Mouse (Mus musculus) cerebellum, postnatal 25 days (tissue): Measurements from ENCODE around the gene Clcnkb.

Experiments
- DNase-seq, 2 experiments: peaks; one replicate each; pipeline ENCODE4 v3.0.0; 2021; ENCODE audit warnings: mixed read lengths in 2 of 2

Gene Clcnkb

DNA sequence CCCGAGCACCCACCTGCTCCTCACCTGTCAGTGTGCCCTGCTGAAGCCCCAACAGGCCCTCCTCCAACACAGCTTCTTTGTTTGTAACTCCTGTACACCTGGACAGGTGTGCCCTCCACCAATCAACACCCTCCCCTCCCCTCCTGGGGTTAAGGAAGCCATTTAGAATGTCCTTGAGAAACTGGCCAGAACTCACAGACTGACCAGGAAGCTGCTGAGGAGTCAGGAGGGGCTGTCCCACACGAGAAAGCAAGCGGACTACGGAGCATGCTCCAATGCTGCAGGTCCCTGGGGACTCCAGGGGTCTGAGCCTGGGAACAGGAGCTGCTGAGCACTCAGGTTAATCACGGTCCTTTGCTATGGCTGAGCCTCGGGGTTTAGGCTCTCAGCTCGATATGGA is at the start of gene Clcnkb:
Clcnkb (minus strand) TSS at position 91 of the 400 bp plus-strand sequence.
- DNase-seq: no peak

DNA sequence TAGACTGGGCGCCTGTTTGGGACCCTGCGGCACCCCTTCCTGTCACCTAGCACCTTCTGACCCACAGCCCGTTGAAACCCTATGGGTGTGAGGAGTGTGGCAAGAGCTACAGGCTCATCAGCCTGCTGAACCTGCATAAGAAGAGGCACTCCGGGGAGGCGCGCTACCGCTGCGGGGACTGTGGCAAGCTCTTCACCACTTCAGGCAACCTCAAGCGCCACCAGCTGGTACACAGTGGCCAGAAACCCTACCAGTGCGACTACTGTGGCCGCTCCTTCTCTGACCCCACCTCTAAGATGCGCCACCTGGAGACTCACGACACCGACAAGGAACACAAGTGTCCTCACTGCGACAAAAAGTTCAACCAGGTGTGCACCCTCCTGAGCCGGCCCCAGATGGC is 48.9 kb upstream of the Clcnkb start:
- DNase-seq: no peak

DNA sequence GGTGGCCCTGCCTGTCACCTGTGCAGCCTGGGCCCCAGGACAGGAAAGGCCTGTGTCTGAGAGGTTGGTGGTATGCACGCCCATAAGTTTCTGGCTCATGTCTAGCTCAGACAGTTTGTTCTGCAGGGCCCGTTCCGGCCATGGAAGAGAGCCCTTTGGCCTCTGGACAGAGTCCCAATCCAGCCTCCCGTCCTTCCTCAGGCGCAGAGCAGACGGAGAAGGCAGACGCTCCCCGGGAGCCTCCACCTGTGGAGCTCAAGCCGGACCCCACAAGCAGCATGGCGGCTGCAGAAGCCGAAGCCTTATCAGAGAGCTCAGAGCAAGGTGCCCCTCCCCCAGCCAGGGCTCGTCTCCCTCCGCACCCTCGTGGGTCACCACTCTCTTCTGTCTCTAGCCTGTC is 47.7 kb upstream of the Clcnkb start:
- no peak for DNase-seq

DNA sequence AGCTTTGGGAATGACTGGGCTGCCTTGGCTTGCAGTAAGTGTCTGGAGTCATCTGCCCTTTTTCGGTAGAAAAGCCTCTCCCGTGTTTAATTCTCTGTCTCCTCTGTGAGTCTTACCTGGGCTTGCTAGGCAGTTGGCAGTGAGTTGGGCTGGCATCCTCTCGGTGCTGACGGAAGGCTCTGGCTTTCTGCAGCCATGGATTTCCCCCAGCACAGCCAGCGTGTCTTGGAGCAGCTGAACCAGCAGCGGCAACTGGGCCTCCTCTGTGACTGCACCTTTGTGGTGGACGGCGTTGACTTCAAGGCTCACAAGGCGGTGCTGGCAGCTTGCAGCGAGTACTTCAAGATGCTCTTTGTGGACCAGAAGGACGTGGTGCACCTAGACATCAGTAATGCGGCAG is 45.8 kb upstream of the Clcnkb start:
- DNase-seq: peak; percentile 55 to 58

DNA sequence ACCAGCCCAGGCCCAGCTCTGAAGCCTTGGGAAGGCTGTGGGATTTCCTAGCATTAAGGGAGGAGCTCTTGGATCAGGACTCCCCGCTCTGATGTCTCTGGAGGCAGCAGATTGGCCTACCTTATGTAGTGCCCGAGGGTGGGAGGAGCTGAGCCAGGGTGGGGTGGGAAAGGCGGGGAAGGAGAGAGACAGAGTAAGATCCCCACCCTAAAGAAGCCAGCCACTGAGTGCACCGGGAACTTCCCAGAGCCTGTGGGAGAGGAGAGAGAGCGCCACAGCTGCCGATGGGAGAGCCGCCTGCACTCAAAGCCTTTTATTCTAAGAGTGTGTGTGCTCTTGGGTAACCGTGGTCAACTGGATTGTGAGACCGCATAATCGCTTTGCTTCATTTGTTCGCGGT is 45.3 kb upstream of the Clcnkb start:
- DNase-seq: peak; percentile 11 to 32

DNA sequence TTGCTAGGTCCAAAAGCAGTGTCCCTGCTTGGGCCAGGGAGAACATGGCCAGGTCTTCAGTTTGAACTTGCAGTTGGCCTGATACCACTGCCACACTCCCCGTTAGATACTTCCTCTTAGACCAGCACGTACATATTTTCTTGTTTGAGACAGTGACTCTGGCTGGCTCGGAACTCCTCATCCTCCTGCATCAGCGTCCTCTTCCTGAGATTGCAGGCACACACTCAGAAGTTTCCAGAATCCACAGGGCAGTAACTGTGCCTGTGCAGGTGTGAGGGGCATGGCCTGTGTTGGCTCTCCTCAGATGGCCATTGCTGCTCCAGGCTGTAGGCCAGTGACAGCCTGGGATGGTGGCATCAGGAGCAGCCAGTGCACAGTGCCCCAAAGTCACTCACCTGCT is 44.7 kb upstream of the Clcnkb start:
- DNase-seq: peak; percentile 7 to 11

DNA sequence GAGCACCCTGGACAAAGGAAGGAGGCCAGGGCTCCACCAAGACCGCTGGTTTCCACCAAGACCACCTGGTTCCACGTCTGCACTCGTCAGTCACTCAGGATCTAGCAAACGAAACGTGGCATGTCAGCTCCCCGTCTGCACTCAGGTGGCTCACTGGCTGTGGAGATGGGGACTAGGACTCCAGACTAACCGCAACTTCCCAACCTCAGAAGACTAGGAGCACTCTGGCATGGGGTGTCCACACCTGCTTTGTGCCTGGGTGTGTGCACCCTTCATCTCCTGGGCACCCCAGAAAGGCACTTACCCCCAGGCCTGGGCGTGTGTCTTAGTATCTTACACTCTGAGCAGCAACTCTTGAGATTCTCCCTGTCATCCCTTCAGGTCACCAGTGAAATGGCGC is 44.0 kb upstream of the Clcnkb start:
- peak; percentile 4 for DNase-seq

DNA sequence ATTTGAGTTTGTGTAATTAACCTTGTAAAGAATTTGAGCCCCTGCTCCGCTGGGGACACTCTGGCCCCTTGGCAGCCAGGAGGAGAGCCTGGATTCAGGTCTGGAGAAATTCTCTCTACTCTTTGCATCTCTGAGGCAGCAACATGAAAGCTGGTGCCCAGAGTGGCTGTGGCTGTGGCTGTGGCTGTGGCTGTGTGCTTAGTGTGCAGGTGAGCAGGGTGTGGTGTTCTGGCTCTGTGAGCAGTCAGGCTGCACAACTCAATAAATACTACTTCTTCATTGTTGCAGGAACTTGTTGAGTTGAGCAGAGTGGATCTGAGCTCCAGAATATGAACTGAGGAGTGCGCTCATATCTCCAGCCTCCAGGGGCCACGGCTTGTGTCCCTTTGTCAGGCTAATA is 43.1 kb upstream of the Clcnkb start:
- DNase-seq: peak in 1 of 2 experiments; percentile 3

DNA sequence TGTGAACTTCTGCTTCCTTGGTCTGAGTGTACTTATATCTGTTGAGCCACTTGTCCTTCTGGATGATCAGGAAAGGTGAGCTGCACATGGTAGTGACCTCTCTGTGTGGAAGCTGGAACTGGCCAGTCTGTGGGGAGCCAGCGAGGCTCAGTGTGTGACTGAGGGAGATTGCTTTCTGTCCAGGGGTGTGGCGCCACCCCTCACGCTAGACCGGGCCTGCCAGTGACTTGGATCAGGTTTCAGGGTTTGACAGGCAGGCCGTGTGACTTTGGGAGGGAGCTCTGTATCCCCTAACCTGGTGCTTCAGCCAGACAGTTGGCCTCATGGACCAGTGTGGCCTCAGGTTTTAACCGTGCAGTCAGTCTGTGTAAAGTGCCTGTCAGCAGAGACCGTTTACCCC is 42.4 kb upstream of the Clcnkb start:
- DNase-seq: peak in 1 of 2 experiments; percentile 6

DNA sequence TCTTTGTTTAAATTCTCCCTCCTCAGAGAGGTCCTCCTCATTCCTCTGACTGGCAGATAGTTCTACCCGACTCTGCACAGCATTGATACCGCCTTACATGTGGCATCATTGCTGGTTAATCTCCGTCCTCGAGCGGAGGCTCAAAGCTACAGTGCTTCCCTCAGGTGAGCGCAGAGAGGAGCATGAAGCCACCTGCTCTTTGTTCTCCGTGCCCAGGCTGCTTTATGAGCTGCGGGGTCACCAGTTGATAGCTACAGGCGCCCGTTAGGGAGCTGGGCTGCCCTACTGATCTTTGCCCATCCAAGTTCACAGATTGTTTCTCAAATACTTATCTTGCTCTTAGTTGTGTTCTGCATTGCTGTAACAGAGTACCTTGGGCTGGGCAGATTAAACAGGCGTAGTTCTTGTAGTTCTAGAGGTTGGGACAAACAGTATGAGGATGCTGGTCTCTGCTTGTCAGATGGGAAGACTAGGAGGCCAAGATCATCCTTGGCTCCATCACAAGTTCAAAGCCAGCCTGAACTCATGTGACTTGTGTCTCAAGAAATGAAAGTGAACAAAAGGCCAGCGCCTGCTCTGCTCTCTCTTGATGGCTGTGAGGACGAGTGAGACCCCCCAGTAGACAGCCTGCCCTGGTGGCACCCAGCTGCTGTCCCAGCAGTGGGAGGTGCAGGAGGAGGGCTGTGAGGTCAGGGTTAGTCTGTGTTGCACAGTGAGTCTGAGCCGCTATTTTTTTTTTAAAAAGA is 40.6 kb upstream of the Clcnkb start:
- peak; percentile 4 to 5 for DNase-seq

DNA sequence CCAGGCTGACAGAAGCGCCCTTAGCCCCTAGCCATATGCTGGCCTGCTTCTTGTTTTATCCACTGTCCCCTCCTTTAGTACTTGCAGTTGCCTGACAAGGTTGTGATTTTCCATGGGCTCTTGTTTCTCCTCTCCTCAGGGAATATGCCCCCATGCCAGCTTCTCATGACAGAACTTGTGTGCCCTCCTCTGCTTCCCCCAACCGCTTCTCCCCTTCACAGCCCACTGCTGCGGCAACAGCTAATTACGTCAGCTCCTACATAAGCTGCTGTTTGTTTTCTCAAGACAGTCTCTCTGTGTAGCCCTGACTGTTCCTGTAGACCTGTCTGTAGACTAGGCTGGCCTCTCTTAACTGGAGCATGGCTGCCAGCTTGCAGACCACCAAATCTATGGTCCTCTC is 39.7 kb upstream of the Clcnkb start:
- peak; percentile 1 to 5 for DNase-seq

DNA sequence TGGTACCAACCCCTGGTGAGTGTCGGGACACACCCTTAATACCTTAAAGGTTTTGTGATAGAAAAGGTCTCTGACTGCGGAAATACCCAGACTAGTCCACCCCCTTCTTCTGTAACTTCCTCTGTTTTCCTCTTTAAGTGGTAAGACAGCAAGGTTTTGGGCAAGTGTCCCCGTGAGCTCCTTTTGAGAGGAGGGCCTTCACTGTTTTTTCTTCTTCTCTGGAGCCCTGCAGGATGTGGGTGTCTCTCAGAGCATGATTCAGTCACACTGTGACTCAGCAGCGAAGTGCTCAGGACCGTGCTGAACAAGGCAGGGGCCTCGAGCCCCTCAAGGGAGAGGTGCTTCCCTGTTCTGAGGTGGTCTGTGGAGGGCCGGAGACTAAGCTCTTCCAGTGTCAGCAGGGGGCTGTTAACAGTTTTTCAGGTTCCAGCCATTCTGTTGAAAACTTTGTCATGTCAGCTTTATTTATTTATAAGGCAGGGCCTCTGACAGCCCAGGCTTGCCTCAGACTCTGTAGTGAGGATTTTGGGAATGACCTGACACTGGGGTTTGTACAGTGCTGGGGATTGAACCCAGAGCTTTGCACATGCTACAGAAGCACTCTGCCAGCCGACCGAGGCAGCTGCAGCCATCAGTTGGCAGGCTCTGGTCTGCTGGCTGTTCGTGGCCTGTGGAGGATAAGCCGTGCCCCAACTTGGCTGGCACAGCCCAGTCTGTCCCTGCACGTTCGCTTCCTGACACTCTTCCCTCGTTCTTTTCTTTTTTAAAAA is 39.0 kb upstream of the Clcnkb start:
- peak; percentile 19 to 36 for DNase-seq

DNA sequence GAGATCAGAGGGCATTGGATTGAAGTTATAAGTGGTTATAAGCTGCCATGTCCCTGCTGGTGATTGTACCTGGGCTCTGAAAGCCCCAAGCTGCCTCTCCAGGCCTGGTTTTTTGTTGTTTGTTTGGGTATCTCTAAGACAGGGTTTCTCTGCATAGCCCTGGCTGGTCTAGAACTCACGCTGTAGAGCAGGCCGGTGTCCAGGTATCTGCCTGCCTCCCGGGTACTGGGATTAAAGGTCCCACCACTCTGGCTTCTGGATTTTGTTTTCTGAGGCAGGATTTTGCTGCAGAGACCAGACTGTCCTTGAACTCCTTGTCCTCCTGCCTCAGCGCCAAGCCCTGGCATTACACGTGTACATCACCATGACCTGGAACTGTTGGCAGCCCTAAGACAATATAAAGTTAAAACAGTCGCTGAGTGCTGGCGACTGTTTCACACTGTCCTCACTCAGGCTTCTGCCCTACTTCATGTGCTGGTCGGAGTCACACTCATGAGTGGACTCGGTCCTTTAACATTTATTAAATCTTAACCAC is 36.2 kb upstream of the Clcnkb start:
- no peak for DNase-seq

DNA sequence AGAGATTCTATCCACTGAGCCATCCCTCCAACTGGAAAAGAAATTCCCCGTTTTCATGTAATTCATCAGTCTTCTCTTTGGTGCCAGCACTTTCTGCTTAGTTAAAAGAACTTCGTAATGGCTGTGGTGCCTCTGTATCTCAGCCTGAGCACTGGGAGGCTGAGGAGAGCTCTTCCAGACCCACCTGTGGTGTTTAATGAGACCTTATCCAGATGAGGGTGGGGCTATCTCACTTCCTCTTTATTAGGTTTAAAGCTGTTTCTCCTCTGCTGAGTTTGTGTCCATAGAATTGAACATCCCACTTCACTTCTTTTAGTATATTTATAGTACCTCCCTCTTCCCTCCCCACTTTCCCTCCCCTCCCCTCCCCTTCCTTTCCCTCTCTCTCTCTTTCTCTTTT is 35.4 kb upstream of the Clcnkb start:
- DNase-seq: no peak

DNA sequence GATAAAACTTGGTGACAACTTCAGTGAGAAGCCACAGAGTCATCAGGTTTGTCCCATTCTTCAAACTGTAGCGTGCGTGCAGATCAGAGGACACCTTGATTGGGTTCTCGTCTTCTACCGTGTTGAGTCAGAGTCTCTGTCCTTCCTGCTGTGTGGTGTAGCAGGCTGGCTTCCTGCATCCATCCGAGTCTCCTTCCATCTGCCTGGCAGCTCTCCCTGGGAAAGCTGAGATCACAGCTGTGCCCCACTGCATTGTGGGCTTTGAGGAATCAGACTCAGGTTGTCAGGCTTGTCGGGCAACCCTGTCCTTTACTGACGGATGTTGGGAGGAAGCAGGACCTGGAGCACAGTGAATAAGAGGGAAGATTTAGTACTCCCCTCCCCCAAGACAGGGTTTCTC is 30.4 kb upstream of the Clcnkb start:
- peak; percentile 5 to 8 for DNase-seq

DNA sequence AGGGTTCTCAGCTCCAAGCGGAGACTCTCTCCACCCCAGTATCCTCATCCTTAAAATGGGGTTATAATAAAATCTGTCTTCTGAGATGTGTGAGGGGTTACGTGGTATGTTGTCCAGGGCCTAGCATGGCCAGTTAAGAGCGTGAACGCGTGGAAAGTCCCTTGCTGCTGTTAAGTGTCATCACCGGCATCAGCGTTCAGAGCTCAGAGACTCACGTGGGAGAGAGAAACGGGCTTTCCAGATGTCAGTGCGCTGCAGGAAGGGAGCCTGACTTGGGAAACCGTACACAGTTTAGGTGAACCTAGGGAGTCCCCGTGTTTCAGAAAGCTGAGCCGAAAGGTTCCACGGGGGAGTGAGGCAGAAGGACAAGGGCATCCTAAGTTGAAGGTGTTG is 29.5 kb upstream of the Clcnkb start:
- peak in 1 of 2 experiments; percentile 4 for DNase-seq

DNA sequence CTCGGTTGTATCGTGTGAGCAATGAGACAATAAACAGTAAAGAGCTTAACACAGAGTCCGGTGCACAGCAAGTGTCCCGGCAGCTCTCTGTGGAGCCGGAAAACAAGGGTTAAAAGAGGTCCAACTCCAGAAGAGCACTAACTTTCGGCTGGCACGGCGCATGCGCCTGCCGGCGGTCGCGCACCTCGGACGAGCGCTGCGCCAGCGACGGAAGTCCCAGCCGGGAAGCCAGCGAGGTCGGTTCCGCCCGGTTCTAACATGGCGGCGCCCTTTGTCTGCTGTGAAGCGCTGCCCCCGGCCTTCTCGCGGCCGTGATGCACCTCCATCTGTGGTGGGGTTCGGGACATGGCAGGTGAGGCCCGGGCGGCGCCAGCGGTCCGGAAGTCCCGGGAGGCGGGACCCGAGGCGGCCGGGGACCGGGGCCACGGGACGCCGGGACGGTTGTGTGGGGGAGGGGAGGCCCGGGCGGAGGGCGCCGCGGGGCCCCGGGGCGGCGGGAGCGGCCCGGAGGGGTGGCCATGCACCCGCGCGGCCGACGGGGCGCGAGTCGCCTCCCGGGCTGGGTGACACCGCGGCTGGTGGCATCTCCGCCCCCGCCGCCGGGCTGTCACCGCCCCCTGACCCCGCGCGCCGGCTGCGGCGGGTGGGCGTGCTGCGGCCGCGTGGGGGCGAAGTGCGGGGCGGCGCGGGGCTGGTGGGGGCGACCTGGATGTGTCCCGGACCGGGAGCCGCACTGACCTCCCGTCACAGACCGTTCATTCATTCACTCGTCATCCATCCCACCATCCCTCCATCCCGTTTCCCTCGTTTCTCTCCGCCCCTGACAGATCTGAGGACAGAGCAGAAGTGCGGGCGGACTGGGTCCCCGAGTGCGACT is 28.9 kb upstream of the Clcnkb start, which contains the start of gene Zbtb17:
Zbtb17 (plus strand) TSS at position 204 of the 877 bp plus-strand sequence.
- peak; percentile 92 to 94 for DNase-seq

DNA sequence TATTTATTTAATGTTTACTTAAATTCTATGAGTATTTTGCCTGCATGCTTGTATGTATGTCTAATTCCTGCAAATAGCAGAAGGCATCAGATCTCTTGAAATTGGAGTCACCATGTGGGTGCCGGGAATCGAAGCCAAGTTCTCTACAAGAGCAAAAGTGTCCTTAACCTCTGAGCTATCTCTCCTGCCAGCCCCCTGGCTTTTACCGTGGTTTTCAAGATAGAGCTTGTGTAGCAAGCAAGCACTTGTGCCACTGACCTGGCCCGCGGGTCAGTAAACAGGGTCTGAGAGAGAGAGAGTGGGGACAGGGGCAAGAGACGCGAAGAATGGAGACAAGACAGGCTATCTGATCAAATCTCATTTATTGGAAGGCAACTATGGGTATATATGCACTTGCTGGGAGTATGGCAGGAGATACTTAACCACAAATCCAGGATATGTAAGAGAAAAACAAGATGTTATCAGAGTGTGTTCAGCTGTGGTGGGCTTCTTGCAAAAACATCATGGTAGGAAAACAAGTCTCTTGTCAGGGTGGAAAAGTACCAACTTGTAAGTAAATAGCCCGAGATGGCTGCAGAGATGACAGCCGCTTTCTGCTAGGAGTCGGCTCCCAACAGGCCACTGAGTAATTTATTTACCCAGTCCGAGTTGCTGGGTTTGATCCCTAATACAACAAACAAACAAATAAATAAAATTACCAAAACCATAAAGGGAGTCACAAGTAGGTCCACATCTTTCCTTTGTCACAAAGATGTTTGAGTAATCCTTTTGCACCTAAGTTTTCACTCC is 28.0 kb upstream of the Clcnkb start:
- peak; percentile 2 to 11 for DNase-seq

DNA sequence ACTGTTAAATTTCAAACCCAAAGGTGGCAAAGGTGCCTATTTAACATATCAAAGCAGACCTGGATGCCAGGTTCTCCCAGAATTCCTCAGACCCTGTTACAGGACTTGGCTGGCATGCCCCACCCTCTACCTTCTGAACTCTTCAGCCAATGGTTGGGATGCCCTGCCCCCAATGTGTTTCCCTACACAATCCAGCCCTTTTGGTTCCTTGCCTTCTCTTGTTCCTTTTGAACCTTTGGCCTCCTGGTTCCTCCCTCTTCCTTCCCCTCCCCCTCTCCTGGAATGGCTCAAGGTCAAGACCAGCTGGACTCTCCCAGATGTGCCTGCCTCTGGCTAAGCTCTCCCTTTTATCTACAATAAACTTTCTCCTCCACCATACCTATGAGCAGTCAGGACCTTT is 25.1 kb upstream of the Clcnkb start:
- no peak for DNase-seq

DNA sequence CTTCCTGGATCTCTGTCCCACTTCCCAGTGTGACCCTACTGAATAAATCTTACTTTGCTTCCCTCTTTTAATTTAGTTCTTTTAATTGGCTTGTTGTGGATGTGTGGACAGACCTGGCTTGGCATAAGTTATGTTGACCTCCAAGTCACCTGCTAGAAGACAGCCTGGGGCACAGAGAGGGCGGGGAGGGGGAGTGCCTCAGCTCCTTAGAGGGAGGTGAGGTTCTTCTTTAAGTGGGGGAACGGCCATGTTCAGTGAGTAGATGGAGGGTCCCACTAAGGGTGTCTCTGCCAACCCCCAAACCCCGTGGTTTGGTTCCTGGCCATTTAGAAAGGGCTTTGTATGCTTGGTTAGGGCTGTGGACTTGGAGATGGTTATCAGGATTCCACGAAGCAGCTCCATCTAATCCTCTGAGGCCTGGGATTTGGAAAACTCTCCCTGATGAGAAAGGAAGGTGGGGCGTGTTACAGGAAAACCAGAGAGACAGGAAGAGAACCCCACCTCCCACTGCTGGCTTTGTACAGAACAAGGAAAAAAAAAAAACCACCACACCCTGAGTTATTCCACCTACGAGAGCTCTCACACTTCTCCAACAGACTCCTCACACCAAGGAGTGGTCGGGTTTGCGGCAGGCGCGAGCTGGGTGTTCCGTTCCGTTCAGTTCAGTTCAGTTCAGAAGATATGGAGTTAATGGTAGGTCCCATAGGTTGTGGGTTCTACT is 23.4 kb upstream of the Clcnkb start:
- peak in 1 of 2 experiments; percentile 1 for DNase-seq

DNA sequence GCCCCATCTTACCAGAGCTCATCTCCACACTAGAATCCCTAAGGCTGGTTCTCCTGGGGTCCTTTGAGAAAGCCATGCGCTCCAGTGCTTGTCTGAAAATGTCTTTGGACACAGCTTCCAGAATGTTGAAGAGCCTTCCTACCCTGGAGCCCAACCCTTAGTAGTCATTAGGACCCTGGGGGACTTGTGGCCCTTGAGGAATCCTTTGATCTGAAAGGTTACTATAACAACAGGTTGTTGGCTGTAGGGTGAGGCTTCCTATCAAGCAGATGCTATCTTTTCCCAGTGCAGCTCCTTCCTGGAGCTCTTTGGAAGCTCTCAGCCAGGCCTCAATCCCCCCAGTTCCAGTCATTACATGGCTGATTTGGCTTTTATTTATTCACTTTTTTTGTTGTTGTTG is 20.2 kb upstream of the Clcnkb start, which contains the start of gene Srarp:
Srarp (minus strand) TSS at position 132 of the 400 bp plus-strand sequence.
- DNase-seq: no peak
